Mouse (Mus musculus) kidney, postnatal 36 days (tissue): ENCODE measurements around the gene Ackr1.

Source experiments
- DNase-seq, 2 experiments: peaks; one replicate each; pipeline ENCODE4 v3.0.0; 2021 to 2022; ENCODE audit warnings: mixed read lengths in 2 of 2

Ackr1 gene

DNA sequence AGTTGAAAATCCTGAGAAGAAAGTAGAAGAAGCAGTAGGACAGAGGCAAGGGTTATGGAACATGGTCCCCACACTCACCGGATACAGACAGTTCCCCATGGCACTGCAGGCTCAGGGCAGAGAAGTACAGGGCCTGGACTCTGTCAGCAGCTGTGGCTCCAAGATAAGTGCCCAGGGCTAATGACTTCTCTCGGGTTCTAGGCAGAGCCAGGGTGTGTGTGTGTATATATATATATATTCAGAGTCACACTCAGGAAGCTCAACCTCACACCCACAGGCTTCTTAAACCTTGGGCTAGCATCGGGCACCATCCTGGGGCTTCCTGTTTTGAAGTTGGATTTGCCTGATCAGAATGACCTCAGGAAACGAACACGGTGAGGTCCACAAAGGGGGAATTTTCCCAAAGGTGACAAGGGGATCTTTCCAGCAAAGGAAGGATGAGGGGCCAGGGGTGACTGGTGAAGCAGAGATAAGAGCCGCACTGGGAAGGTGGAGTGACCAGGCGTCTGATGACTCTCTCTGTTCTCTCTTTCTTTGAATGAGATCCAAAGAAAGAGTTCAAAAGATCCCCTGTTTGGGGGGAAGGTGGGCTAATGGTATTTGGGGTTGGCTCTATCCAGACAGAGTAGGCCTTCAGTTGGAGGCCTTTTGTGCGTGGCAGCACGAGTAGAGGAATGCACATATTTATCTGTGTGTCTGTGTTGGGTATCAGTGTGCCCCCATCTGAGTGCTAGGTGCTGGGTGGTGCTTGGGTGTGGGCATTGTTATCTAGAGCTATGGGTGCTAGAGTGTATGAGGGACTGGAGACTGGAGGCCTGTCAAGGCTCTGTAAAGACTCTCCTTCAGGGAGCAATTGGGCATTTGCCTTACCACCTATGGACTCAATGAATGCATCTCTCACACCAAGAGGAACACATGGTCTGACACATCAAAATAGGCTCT, at the start of gene Ackr1:
TSS of gene Ackr1 (minus strand) at position 439 of the 942 bp plus-strand sequence.
- no peak for DNase-seq

DNA sequence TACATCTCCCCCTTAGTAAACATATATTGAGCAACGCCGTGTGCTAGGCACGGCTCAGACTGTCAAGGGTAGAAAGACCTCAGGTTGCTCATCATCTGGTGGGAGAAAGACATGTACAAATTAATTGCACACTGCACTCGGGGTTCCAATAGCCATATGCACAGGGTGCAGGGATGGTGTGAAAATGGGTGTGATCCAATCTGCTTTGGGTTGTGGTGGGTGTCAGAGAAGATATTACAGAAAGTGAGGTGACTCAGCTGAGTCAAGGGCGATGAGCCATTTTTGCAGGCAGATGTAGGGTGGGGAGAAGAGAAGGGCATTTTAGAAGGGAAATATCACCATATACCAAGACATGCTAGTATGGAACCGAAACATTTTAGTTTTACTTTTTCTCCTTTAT, 47.9 kb upstream of the Ackr1 start:
- no peak for DNase-seq

DNA sequence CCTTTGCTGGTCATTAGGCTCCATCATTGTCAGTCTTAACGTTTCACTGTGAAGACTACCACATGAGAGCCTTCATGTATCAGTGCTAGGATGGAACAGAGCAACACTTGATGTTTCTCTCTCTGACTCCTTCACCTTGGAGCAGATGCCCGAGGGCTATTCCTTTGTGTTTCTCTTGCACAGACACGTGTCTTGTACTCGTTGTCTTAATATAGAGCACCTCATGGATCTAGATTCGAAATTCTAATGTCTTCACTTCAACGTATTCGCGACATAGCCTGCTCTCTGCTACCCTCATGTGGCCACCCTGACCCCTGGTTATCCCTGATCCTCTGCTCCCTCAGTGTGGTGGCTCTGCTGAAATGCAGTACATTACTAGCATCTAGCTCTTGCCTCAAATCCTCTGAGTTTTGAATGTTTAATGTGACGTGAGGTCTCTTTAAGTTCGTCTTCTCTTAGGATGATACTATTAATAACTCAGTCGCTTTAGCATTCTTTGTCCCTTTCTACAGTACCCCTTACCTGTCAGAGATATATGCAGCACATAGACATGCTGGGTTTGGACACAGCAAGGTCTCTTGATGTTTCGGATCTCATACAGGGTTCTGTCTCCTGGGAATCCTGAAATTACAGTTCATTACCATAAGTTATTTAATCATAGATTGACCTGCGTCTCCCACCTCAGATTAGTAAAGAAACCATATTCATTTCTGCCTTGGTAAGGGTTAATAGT, 44.0 kb upstream of the Ackr1 start:
- DNase-seq: peak; percentile 11 to 70

DNA sequence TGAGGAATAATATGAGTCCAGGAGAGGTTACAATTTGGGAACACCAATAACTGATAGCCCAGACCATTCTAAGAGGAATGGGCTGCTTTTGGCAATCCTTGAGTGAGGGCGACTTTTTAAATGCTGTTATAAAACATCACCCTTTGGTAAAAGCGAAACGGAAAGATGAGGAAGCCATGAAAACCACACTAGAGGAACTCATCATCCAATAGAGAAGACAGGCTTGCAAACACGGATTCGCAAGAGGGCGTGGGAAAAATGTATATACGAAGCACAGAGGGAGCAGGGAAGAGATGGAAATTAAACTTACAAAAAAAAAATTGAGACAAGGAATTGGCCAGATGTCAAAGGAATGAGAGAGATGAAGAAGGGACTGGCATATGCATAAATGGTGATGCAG, 40.5 kb upstream of the Ackr1 start:
- no peak for DNase-seq

DNA sequence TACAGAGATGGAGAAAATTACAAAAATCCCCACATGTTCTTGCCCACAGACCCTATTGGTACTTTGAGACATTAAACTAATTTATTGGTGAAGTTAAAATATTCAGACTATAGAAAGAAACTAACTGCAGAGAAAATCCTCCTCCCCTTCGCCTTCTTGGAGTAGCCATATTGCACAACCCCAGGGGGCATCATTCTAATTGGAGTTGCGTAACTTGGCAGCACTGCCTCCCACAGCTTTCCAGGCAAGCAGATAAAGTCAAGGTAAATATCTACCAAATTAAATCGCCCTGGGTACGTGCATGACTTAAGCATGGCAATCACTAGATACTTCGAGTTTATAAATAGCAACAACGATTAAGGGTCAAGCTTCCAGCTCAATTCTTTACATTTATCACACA, 38.0 kb upstream of the Ackr1 start:
- DNase-seq: no peak

DNA sequence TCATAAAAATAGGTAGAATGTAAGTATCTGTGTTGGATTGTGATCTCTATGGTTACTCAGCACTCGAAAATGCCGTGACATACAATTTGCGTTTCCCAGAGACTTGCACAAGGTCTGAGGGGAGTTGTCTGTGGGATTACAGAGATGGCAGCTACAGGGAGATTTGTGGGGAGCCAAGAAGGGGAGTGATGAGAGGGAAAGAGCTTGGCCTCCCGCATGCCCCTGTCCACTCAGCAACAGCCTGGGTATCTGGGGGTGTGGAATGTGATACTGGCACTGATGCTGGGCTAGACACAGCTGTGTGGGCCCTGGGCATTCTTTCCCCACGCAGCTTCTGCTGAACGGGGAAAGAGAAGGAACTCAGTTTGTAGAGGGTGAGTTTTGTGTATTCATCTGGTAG, 36.9 kb upstream of the Ackr1 start:
- no peak for DNase-seq

DNA sequence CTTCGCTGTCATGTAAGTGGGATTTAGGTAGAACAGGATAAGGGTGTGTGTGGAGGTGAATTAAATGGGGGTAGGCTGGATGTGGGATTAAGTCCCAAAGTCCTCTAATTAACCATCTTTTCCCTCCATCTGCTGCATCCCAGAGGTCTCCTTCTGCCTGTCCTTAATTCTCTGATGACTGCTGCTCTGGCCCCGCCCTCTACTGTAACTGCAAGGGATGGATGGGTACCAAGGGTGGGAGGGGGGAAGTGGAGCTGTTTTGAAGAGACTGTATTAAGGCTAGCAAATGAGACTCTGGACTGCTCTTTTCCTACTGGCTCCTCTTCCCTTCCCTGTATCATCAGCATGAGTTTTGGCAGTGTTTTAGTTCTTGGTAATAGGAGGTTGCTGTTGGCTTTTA, 36.1 kb upstream of the Ackr1 start:
- no peak for DNase-seq

DNA sequence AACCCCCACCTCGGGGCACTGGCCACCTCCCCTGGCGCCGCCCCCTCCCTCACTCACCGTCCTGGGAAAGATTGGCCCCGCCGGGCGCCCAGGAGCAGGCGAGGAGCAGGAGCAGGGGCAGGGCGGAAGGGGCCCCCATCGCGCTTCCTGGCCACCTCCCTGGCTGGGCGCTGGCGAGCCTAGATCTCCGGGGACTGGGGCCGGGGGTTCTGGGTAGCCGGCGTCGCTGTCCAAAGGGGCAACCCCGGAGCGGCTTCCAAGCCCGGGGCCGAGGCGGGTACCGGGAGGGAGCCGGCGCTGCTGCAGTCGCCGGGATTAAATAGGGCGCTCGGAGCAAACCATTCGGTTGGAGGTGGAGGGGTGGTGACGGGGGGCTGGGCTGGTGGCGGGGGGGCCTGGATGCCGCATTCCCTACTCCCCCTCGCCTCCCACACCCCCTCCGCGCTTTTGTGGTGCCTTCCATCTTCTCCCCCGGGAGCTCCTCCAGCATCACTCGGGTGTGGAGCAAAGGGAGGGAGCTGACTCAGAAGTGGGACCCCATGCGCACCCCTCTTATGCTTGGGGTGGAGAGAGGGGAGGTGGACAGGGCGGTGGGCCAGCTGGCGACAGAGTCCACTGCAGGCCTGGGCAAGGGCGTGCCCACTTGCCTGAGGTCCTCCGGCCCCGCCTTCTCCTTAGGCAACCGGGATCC, 34.0 kb upstream of the Ackr1 start, which contains the start of gene Cadm3:
TSS of gene Cadm3 (minus strand) at position 340 of the 691 bp plus-strand sequence.
- DNase-seq: no peak

DNA sequence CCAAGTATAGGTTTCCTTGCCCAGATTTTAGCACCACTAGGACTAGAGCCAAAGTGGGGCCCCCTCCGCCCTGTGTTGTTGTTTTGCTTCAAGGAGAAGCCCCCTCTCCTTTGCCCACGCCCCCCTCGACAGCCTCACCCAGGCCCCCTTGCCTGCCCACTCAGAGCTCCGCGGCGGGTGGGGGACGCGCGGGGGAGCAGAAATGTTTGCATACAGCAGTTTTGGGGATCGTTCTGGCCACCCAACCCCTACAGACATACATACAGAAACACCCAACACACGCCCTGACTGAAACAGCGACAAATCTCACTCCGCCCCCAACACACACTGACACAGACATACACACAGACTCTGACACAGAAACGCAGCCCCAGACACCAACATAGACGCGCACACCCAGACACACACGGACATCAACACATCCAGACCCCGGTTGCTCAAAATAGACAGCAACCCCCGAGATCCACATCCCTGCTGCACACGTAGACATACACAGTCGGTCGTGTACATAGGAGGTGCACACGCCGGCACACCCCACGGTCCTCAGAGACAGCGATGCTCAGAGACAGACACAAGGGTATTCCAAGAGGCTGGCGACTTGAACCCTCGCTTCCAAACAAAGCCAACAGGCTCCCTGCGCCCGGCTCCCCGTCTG, 33.3 kb upstream of the Ackr1 start:
- no peak for DNase-seq

DNA sequence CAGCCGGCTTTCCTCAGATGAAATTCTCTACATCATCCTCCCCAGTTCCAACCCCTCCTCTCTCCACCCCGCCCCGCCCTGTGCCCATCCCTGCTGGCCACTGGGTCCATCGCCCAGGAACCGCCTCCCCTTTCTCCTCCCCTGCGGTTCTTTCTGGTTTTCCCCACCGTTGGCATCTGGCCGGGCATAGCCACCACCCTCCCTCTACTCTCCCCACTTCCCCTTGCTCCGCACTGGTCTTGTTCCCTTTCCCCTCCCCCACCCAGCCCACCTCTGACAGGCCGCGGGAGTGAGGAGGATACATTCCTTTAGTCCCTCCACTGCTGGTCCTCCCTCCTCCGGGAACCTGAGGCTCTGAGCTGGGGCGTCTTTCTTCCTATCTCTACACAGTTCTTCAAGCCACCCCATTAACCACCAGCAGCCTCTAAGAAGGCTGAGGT, 32.4 kb upstream of the Ackr1 start:
- no peak for DNase-seq

DNA sequence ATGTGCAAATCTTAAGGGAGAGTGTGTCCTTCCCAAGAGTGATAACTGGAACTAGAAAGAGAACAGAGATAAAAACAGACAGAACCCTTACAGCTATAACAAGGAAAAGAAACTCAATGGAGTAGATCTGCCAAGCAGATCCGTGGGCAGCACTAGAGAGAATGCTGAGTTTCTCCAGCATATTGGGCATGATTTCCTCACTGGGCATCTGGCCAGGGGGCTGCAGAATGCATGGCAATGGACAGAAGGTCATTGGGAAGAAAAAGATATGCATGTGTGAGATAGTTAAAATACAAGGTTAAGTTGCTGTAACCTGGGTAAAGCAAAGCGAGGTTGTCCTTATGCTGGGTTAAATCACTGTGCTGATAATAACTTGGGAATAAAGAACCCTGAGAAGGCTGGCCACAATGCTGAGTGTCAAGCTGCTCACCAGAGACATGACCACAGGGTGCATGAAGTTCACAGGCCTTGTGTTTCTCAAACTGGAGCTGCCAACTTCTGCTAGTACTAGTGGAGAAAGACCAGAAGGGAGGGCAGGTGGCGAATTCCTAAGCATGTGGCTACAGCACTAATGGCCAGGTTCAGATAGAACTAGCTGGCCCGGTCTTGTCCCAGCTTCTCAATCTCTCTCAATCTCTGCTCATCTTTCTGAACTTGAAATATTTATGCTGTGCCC, 30.7 kb upstream of the Ackr1 start:
- DNase-seq: no peak

DNA sequence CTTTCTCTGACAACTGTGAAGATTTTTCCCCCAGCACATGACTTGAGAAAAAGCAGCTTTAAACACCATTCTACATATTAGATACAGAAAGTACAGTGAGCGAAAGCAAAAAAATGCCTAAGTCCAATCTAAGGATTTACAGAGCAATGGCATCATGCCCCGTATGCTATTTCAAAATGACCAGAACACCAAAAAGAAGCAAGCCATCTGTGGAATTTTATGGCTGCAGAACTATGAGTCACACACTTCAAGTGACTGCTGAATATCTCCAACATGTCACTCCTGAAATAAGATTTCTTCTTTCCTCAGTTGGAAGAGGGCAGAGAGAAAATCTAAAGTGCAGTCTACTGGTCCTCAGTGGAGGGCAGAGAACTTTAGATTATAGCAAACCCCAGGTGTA, 29.9 kb upstream of the Ackr1 start:
- no peak for DNase-seq

DNA sequence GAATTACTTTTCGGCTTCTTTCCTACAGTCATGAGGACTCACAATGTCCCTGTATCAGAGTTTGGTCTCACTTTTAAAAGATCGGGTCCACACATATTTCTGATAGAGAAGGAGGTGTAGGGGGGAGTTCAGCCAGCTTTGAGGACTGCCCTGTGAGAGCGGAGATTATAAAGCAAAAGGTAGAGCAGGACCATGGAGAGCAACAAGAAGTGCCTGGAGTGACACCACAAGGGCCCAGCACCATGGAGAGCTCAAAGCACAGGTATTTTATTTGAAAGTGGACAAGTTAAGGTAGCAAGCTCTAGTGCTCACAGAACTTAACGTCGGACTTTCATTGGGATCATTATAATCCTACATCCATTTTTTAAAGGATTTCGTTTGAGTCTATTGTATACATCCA, 28.1 kb upstream of the Ackr1 start:
- peak; percentile 56 to 78 for DNase-seq

DNA sequence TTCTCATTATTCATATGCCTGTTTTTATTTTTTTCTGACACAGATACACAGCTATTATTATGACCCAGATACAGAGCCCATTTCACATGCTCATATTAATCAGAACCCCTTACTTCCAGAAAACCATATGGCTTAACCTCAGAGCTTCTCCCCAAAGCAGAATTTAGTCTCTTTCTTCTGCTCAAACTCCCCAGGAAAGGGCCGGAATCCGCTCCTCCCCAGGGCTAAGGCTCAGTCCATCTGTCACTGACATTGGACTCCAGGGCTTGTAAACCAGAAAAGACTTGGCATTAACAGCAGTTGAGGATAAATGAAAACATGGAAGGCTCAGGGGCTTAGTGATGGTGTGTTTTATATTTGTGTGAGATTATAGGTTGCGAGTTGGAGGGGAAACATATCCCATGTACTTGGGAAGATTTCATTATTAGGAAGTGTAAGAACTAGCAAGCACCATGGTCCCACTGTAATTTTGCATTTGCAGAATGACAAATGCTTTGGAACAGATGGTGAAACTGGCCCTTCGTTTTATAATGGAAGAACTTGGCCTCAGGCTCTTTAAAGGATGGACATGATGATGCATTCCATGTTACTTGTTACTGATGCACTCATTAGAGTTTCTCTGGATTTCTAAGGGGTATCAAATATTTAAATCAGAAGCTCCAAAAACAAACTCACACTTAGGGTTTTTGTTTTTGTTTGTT, 26.2 kb upstream of the Ackr1 start:
- no peak for DNase-seq

DNA sequence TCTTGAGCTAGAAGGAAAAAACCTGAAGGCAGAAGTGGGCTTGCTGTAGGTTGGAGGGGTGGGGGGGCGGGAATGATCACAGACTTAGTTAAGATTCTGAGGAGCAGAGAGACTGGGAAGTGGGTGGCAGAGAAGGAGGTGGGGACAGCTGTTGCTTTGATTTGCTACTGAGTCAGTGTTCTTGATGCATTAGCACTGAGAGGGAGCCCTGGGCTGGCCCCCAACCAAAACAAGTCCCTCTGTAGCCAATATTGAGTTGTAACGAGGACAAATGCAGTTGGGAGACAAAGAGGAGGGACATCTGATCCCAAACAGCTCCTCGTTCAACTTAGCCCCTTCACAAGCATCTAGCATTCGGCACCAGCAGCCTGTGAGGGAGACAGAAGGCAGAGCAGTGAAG, 24.2 kb upstream of the Ackr1 start:
- DNase-seq: no peak

DNA sequence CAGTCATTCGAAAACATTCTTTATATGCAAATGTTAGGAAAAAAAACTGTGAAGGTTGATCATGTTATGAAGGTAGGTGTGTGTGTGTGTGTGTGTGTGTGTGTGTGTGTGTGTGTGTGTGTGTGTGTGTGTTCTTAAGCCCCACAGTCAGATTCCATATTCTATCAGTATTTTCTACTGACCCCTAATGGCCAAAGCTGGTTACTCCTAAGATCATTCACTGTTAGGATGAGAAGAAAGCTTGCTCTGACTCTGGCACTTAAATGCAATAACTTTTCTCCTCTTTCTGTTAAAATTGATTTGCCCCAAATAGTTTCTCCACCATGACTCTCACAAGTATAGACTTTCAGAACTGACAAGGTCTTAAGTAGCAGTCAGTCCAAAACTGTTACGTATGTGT, 23.1 kb upstream of the Ackr1 start:
- DNase-seq: no peak

DNA sequence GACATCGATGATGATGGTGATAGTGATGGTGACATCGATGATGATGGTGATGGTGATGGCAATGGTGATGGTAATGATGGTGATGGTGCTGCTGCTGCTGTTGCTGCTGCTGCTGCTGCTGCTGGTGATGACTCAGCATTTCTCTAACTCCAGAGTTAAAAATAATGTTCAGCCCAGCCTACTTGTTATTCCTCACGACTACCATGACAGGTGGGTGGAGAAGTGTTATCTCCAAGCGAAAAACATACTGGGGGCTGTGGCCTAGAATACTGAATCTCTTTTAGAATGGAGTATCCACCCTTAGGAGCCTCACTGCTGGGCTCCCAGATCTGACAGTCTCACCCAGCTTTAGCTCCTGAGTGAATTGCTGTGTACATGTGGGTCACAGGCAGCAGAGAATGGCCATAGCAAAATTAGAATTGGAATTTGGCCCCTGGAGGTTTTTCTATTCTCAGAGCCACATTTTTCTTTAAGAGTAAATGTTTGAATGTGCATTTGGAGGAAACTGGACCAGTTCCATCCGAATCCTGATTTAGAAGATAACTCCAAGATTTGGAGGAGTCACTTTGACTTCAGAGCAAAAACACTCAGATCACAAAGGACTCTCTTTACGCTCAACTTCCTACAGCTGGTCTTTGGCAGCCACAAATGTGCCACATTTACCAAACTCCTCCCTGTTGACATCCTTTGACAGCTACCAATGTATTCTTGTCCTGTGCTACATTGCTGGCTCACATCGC, 21.7 kb upstream of the Ackr1 start:
- no peak for DNase-seq

DNA sequence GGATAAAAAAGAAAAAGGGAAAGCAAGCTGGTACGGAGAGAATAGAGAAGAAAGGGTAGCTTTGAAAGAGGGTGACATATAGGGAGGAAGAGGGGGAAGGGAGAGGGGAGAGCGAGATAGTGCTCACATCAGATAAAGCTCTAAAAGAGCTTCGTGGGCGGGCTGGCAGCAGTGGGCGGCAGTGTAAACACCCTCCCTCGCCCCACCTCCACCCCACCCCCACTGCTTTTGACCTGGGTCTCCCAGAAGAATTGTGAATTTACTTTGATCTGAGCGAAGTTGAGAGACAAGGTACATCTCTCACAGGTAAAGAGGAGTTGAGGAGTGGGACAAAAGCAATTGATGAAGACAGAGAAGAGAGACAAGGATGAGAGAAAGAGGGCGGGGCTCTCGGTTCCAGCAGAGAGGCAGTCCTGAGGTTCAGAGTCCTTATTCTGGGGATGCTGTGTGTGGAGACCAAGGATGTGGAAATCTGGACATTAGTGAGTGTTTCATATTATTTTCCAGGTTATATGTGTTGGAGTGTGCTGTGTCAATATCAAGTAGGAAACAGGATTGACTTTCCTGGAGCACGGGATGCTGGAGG, 16.9 kb upstream of the Ackr1 start, which contains the start of gene Aim2:
TSS of gene Aim2 (plus strand) at position 508 of the 586 bp plus-strand sequence.
- DNase-seq: no peak

DNA sequence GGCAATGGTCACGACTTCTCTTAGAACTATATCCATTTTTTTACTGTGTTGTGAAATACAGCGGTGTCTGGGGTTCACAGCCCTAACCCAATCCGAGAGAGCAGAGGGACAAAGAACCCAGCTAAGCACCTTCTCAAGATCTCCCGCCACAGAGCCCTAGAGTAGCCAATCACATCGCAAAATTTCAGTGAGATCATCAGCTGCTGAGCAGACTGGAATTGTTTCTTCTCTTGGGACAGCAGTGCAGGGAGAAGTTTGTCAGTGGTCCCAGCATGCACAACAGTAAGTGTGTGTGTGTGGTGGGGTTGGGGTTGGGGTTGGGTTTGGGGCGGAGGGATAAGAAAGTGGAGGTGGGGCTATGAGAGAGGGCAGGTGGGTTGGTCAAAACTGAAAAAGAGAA, 16.4 kb upstream of the Ackr1 start:
- peak; percentile 2 to 19 for DNase-seq

DNA sequence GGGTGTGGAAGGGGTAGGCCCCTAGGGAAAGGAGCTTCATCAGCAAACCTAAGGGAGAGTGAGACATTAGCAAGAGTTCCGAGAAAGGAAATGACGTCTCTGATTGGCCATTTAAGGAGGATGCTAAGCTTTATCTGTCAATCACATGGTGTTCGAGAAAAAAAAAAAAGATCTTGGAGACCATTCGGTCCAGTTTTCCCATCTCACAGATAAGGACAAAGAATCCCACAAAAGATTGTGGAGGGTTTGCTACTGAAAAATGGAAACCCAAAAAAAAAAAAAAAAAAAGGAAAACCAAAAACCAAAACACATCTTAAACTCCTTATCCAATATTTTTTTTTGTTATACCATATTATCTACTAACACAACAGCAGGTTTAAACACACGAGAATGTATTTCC, 15.6 kb upstream of the Ackr1 start:
- no peak for DNase-seq
